Mouse (Mus musculus) lung, embryonic 14.5 days (tissue): ENCODE measurements at regions not wholly inside any gene's neighbourhood (a gene's known extent, or its start where the extent isn't known, plus 50 kb on each side); places are given as distances from the start of the nearest gene placed in this dataset.

ENCODE experiments used
- ATAC-seq: fragments of 200-750 bp; cut with Nextera tagmentation; 2 replicates; pipeline ENCODE4 v1.8.0; 2017; ENCODE audit warnings: mild to moderate bottlenecking, moderate TSS enrichment, moderate library complexity; ENCODE audit not compliant: insufficient read depth
- DNase-seq: peaks from one replicate; pipeline ENCODE4 v3.0.0-alpha.2; 2015
- H3K27ac ChIP-seq: fragments of 300-500 bp; sonication (generic); 2 replicates; pipeline ENCODE4 v1.5.1; 2014; ENCODE audit warnings: low read depth, mild to moderate bottlenecking, moderate library complexity
- H3K27me3 ChIP-seq: fragments of 300-500 bp; sonication (generic); 2 replicates; pipeline ENCODE4 v1.6.1; 2014; ENCODE audit warnings: low read length, control low read depth; ENCODE audit not compliant: insufficient read depth
- H3K36me3 ChIP-seq: fragments of 300-500 bp; sonication (generic); 2 replicates; pipeline ENCODE4 v1.6.1; 2014; ENCODE audit warnings: control low read depth; ENCODE audit not compliant: insufficient read depth
- H3K4me1 ChIP-seq: fragments of 300-500 bp; sonication (generic); 2 replicates; pipeline ENCODE4 v1.6.1; 2014; ENCODE audit warnings: antibody characterized with exemption, control low read depth; ENCODE audit not compliant: insufficient read depth
- H3K4me2 ChIP-seq: fragments of 300-500 bp; sonication (generic); 2 replicates; pipeline ENCODE4 v1.6.1; 2014; ENCODE audit warnings: mild to moderate bottlenecking
- H3K4me3 ChIP-seq: fragments of 300-500 bp; sonication (generic); 2 replicates; pipeline ENCODE4 v1.5.1; 2014; ENCODE audit warnings: low read depth, low read length
- H3K9ac ChIP-seq: fragments of 300-500 bp; sonication (generic); 2 replicates; pipeline ENCODE4 v1.6.1; 2014
- H3K9me3 ChIP-seq: fragments of 300-500 bp; sonication (generic); 2 replicates; pipeline ENCODE4 v1.6.1; 2016; ENCODE audit warnings: low read depth, low read length, control low read depth
- CTCF ChIP-seq: IDR thresholded peaks from 2 replicates; pipeline ENCODE4 v1.5.1; 2016; ENCODE audit warnings: antibody characterized with exemption, low read depth
- WGBS: fragments of 180-500 bp; shearing (Covaris S2); extraction: QIAGEN DNeasy Blood & Tissue Kit; methylation state at CpG from one replicate; pipeline ENCODE4 v1.1.7; 2014; 5-methylcytosine and 5-hydroxymethylcytosine counted together

GRCm38 (mm10) chr3:52176108-52176507 lies 71.2 kb upstream of the Maml3 start:
- no peak overlapping the region; the same call in 1 of the 2 replicates for H3K9ac ChIP-seq
- H3K9me3 ChIP-seq: no peaks in the 10 kb centered on the region
- H3K4me2 ChIP-seq: no peak overlapping the region
- ATAC-seq: no peak
- peaks cover 29% of the 10 kb centered on the region for H3K4me1 ChIP-seq
- no peaks in the 10 kb centered on the region for H3K27me3 ChIP-seq
- TF ChIP-seq CTCF: no peak
- no peak overlapping the region for H3K4me3 ChIP-seq
- no peak overlapping the region for H3K27ac ChIP-seq
- WGBS: 61% methylated on average over 8 of the region's 8 CpGs
- no peak for DNase-seq
- no peaks in the 10 kb centered on the region for H3K36me3 ChIP-seq

DNA sequence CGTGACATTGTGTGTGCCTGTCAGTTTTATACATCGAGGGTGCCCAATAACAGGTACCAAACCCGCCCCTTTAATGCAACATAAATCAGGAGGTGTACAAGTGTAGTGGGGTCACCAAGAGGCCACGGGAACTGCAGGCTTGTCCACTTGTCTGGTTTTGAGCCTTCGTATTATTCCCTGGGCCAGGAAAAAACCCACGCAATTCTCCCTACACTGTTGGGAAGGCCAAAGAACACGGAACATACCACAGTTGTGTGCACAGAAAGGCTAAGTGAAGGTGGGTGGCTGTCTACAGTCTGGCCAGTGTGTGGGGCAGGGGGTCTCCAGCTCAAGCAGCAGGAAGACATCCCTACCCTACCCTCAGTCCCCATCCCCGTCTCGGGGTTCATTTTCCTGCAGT lies 74.0 kb upstream of the Maml3 start:
- H3K4me2 ChIP-seq: peak overlapping the region; percentile 53
- TF ChIP-seq CTCF: no peak
- H3K36me3 ChIP-seq: no peaks in the 10 kb centered on the region
- WGBS: 56% methylated on average over 9 of the region's 9 CpGs
- ATAC-seq (no peak), DNase-seq (no peak)
- peak overlapping the region; percentile 98 for H3K27ac ChIP-seq
- H3K4me3 ChIP-seq: no peak overlapping the region
- peak overlapping the region; percentile 44; the same call in 1 of the 2 replicates for H3K9ac ChIP-seq
- H3K4me1 ChIP-seq: peaks cover 36% of the 10 kb centered on the region
- H3K9me3 ChIP-seq: no peaks in the 10 kb centered on the region
- H3K27me3 ChIP-seq: no peaks in the 10 kb centered on the region

GRCm38 (mm10) chr3:52179686-52180085 lies 74.8 kb upstream of the Maml3 start:
- WGBS: 2% methylated on average over 12 of the region's 12 CpGs
- peak; percentile 90 for DNase-seq
- TF ChIP-seq CTCF: no peak
- Histone ChIP-seq H3K9me3 (no peaks in the 10 kb centered on the region), H3K27ac (peak overlapping the region; percentile 98), H3K9ac (peak overlapping the region; percentile 44; the same call in 1 of the 2 replicates), H3K4me3 (peak overlapping the region; percentile 19; the same call in 1 of the 2 replicates), H3K4me2 (peak overlapping the region; percentile 53), H3K27me3 (no peaks in the 10 kb centered on the region), H3K4me1 (peaks cover 36% of the 10 kb centered on the region), H3K36me3 (no peaks in the 10 kb centered on the region)
- ATAC-seq: peak; percentile 69

GRCm38 (mm10) chr3:52180306-52180705 lies 75.4 kb upstream of the Maml3 start:
- no peak for DNase-seq
- H3K9ac ChIP-seq: no peak overlapping the region
- peak; percentile 50 for ATAC-seq

GRCm38 (mm10) chr3:52180785-52181184 lies 75.9 kb upstream of the Maml3 start:
- 12% methylated on average over 10 of the region's 10 CpGs for WGBS
- Histone ChIP-seq H3K4me3 (no peak overlapping the region), H3K9me3 (no peaks in the 10 kb centered on the region), H3K9ac (no peak overlapping the region), H3K27ac (peak overlapping the region; percentile 98), H3K4me2 (peak overlapping the region; percentile 53), H3K36me3 (no peaks in the 10 kb centered on the region), H3K4me1 (peaks cover 36% of the 10 kb centered on the region), H3K27me3 (no peaks in the 10 kb centered on the region)
- peak; percentile 99 for DNase-seq
- ATAC-seq: peak; percentile 91
- no peak for TF ChIP-seq CTCF

More at GRCm38 (mm10) chr3:52180306-52180705, 75.4 kb upstream of the Maml3 start:
- 29% methylated on average over 8 of the region's 8 CpGs for WGBS
- Histone ChIP-seq H3K36me3 (no peaks in the 10 kb centered on the region), H3K27ac (peak overlapping the region; percentile 98), H3K9me3 (no peaks in the 10 kb centered on the region), H3K4me3 (no peak overlapping the region), H3K27me3 (no peaks in the 10 kb centered on the region), H3K4me1 (peaks cover 36% of the 10 kb centered on the region), H3K4me2 (peak overlapping the region; percentile 53)
- TF ChIP-seq CTCF: no peak

DNA sequence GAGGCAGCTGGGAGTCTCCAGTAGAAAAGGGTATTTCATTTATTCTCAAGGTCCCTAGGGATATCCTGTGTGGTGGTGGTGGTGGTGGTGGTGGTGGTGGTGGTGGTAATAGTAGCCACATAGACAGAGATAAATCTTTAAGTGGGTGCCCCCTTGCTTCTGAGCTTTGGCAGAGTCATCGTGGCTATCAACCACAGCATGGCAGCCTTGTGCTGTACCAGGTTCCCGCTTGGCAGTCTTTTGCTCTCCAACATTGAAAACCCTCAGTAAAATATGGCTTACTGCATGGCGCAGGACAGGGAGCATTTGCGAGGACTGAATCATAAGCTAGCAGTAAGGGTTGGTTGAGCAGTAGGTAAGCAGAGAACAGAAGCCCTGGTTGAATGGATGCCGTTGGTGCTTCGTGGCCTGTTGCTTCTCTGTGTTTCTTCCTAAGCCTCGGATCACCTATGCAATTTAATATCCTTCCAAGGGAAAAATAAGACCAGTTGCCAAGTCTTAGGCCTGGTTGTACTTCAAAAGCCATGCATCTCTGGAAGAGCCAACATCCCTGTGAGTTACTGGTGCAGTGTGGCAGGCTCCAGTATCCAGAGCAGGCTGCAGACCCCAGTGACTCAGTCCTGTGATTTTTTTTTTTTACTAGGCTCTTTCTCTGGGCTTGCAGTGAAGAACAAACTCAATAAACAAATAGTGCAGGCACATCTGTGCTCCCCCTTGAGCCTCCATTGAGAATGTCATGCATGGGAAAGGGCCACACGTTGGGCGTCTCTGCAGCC lies 76.6 kb upstream of the Maml3 start:
- 81% methylated on average over 9 of the region's 9 CpGs for WGBS
- Histone ChIP-seq H3K36me3 (no peaks in the 10 kb centered on the region), H3K4me3 (no peak overlapping the region), H3K27me3 (no peaks in the 10 kb centered on the region), H3K9ac (no peak overlapping the region), H3K27ac (peak overlapping the region; percentile 98), H3K4me2 (peak overlapping the region; percentile 53), H3K4me1 (peaks cover 36% of the 10 kb centered on the region), H3K9me3 (no peaks in the 10 kb centered on the region)
- DNase-seq (peak; percentile 62), ATAC-seq (no peak)
- peak; percentile 34; the same call in 1 of the 2 replicates for TF ChIP-seq CTCF

DNA sequence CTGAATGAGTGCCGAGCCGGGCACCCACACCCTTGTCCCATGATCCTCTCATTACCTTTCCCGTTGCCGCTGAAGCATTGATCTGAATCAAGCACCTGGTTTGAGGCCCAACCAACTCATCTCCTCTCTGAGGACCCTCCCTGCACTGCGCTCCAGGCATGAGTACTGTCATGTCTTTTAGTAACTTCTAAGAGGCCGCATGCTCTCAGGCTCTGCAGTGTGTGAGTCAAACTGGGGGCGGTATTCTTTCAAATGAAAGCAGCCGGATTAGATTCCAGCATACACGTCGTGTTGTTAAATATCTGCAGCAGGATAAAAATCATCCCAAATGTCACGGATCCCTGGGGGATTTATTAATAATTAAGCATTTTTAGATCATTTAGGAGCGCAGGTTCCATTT lies 79.4 kb upstream of the Maml3 start:
- H3K9me3 ChIP-seq: no peaks in the 10 kb centered on the region
- H3K4me2 ChIP-seq: no peak overlapping the region
- H3K4me3 ChIP-seq: no peak overlapping the region
- no peak overlapping the region for H3K27ac ChIP-seq
- H3K9ac ChIP-seq: no peak overlapping the region
- ATAC-seq (no peak), DNase-seq (no peak)
- H3K4me1 ChIP-seq: peaks cover 25% of the 10 kb centered on the region
- no peaks in the 10 kb centered on the region for H3K36me3 ChIP-seq
- 76% methylated on average over 12 of the region's 12 CpGs for WGBS
- no peak for TF ChIP-seq CTCF
- no peaks in the 10 kb centered on the region for H3K27me3 ChIP-seq
